Mouse (Mus musculus) embryo, embryonic 11.5 days (tissue): Measurements from ENCODE around the gene Msh5.

Source experiments
- DNase-seq: peaks from one replicate; pipeline ENCODE4 v3.0.0-alpha.2; 2012; ENCODE audit warnings: low read depth, low spot score

Msh5 gene

GRCm38 (mm10) chr17:35046681-35047455, at the start of gene Msh5:
Gene Msh5, minus strand, starts transcription at chr17:35046745.
- peak; percentile 99 for DNase-seq

GRCm38 (mm10) chr17:35094475-35095365, 48.2 kb upstream of the Msh5 start:
- DNase-seq: no peak

GRCm38 (mm10) chr17:35092403-35093198, 46.1 kb upstream of the Msh5 start:
- DNase-seq: no peak

GRCm38 (mm10) chr17:35090166-35090932, 43.8 kb upstream of the Msh5 start:
- no peak for DNase-seq

GRCm38 (mm10) chr17:35088825-35089644, 42.5 kb upstream of the Msh5 start, which contains the start of gene Abhd16a:
Gene Abhd16a, plus strand, starts transcription at chr17:35089263.
- DNase-seq: peak; percentile 88

- no peak for DNase-seq
Observed at GRCm38 (mm10) chr17:35088151-35088550, 41.6 kb upstream of the Msh5 start.

GRCm38 (mm10) chr17:35085208-35085865, 38.8 kb upstream of the Msh5 start, which contains the start of gene Ly6g6f:
Gene Ly6g6f, minus strand, starts transcription at chr17:35085610.
- DNase-seq: no peak

GRCm38 (mm10) chr17:35083929-35084497, 37.5 kb upstream of the Msh5 start:
- DNase-seq: no peak

- no peak for DNase-seq
Observed at GRCm38 (mm10) chr17:35082841-35083576, 36.5 kb upstream of the Msh5 start.

GRCm38 (mm10) chr17:35080710-35081109, 34.2 kb upstream of the Msh5 start:
- no peak for DNase-seq

GRCm38 (mm10) chr17:35080248-35080647, 33.7 kb upstream of the Msh5 start:
- DNase-seq: no peak

- no peak for DNase-seq
Observed at GRCm38 (mm10) chr17:35079778-35080177, 33.2 kb upstream of the Msh5 start.

GRCm38 (mm10) chr17:35077786-35078233, 31.3 kb upstream of the Msh5 start, which contains the start of gene Ly6g6d:
Gene Ly6g6d, minus strand, starts transcription at chr17:35078065.
- no peak for DNase-seq

GRCm38 (mm10) chr17:35077285-35077684, 30.7 kb upstream of the Msh5 start:
- DNase-seq: no peak

- no peak for DNase-seq
Observed at GRCm38 (mm10) chr17:35076507-35077176, 30.1 kb upstream of the Msh5 start, which contains the start of gene Ly6g6e. Gene Ly6g6e, plus strand, starts transcription at chr17:35076902.

- DNase-seq: no peak
Observed at GRCm38 (mm10) chr17:35074097-35074496, 27.6 kb upstream of the Msh5 start.

- DNase-seq: no peak
Observed at GRCm38 (mm10) chr17:35071454-35071853, 24.9 kb upstream of the Msh5 start.
